Mouse (Mus musculus): ENCODE measurements at regions not wholly inside any gene's neighbourhood (a gene's known extent, or its start where the extent isn't known, plus 50 kb on each side); places are given as distances from the start of the nearest gene placed in this dataset.
A peak's percentile ranks its signal among the peaks of the same experiment; 100 is the strongest.

GRCm38 (mm10) chr1:163190841-163191240 lies 105.4 kb upstream of the Mroh9 start:
- intact Hi-C loops (cut with DNase I) = no loop called here
- no peak for DNase-seq (ENCODE audit: low spot score in 2 of 2)

GRCm38 (mm10) chr1:163181851-163182250 lies 96.4 kb upstream of the Mroh9 start:
- DNase-seq (ENCODE audit: low spot score in 2 of 2) = no peak
- intact Hi-C loops (cut with DNase I) = no loop called here

GRCm38 (mm10) chr1:163177011-163177410 lies 91.5 kb upstream of the Mroh9 start:
- intact Hi-C loops (cut with DNase I) = no loop called here

GRCm38 (mm10) chr1:163167051-163167450 lies 81.6 kb upstream of the Mroh9 start:
- intact Hi-C loops (cut with DNase I) = no loop called here
- DNase-seq (ENCODE audit: low spot score in 2 of 2) = no peak

More at GRCm38 (mm10) chr1:163177011-163177410, 91.5 kb upstream of the Mroh9 start:
- DNase-seq (ENCODE audit: low spot score in 2 of 2) = no peak

- no peak for DNase-seq (ENCODE audit: low spot score in 2 of 2)
- intact Hi-C loops (cut with DNase I) = no loop called here
Measured at GRCm38 (mm10) chr1:163163636-163164035, 78.2 kb upstream of the Mroh9 start.

- DNase-seq (ENCODE audit: low spot score in 2 of 2) = no peak
- intact Hi-C loops (cut with DNase I) = no loop called here
Measured at GRCm38 (mm10) chr1:163159911-163160310, 74.4 kb upstream of the Mroh9 start.

- no peak for DNase-seq (ENCODE audit: low spot score in 2 of 2)
- intact Hi-C loops (cut with DNase I) = no loop called here
Measured at GRCm38 (mm10) chr1:163158491-163158890, 73.0 kb upstream of the Mroh9 start.

- intact Hi-C loops (cut with DNase I) = loop anchor here (5.0 kb wide), 3 partner anchors 157 to 762 kb away; no protein-coding TSS in a partner anchor
- peak; percentile 84 to 87 for DNase-seq (ENCODE audit: low spot score in 2 of 2)
Measured at GRCm38 (mm10) chr1:163150203-163150855, 64.9 kb upstream of the Mroh9 start.

- intact Hi-C loops (cut with DNase I) = loop anchor here (5.0 kb wide), 1 partner anchor 59 kb away; the partner anchor contains the start of gene Mroh9
- DNase-seq (ENCODE audit: low spot score in 2 of 2) = no peak
Measured at GRCm38 (mm10) chr1:163146641-163147040, 61.2 kb upstream of the Mroh9 start.

GRCm38 (mm10) chr1:163143113-163143512 lies 57.6 kb upstream of the Mroh9 start:
- intact Hi-C loops (cut with DNase I) = no loop called here
- DNase-seq (ENCODE audit: low spot score in 2 of 2) = no peak

GRCm38 (mm10) chr1:163141471-163141870 lies 56.0 kb upstream of the Mroh9 start:
- intact Hi-C loops (cut with DNase I) = no loop called here
- DNase-seq (ENCODE audit: low spot score in 2 of 2) = peak; percentile 11 to 21

GRCm38 (mm10) chr1:163138179-163138578 lies 52.7 kb upstream of the Mroh9 start:
- DNase-seq (ENCODE audit: low spot score in 2 of 2) = no peak
- intact Hi-C loops (cut with DNase I) = no loop called here

Measured in left cerebral cortex, postnatal 14 days (tissue).